Mouse (Mus musculus): ENCODE data around the gene Myo9a. TPM values are rescaled to one million over a fixed set of nuclear protein-coding genes. Genes with fewer than 3 reads are reported as not detected.

Gene Myo9a
- 10 to 100 TPM; 14.1 to 17.5 TPM for total RNA-seq (2021)
- 0.28 and 0.45 TPM in 2 replicates for polyA plus RNA-seq (2012; rRNA removed)
- long read RNA-seq, partial matches to known transcripts: 1 of 1 reads
- long read RNA-seq, other reads (novel, unspliced or antisense): 0 of 1 reads

DNA sequence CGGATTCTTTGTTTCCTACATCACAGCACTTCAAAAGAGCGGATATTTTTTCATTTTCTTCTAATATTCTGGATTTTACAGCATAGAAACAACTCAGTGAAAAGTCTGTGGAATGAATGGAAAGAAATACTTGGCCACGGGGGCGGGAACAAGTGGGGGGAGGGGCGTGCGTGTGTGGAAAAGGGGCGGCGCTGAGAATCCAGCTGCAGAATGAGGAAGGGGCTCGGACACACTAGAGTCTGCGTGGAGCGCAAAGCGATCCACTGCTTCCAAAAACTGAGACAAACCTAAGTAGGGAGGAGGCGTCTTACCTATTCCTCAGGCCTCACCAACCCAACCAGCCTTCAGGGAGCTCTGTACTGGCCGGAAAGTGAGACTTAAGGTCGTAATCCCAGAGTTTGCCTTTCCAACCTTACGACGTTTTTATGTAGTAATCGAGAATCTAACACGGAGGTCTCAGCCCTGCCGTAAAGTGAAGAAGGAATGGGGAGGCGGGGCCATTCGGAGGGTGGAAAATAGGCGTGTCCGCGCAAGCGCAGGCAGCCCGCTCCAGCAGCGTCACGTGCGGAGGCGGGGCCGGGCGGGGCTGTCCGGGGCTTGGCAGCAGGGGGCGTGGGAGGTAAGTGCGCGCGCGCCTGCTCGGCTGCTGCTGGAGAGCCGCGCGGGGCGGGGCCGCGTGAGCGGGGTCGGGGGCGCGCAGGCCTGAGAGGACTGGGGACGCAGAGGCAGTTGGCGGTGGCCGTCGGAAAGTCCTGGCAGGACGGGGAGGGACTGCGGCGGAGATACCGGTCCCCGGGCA, at the start of gene Myo9a, which contains the start of gene Senp8:
TSS of gene Myo9a (plus strand) at position 630 of the 799 bp plus-strand sequence.
TSS of gene Senp8 (minus strand) at position 444 of the 799 bp plus-strand sequence.
- DNase-seq: peak; percentile 100

DNA sequence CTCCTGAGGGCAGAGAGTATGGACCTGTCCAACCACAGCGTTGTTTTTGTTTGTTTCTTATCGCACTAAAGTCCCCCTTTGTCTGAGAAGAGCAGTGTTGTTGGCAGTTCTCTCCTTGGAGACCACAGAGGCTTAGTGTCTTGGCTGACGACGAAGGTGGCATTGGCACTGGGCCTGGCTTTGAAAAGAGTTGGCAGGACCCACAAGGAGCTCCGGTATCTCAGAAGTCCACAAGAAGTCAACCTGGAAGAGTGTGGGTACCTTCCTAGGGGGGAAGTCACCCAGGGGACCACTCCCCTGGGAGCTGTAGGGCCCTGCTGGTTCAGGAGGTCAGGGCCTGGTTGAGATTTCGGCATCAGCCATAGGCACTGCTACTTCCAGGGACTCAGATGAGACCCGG, 49.6 kb upstream of the Myo9a start:
- no peak for DNase-seq

DNA sequence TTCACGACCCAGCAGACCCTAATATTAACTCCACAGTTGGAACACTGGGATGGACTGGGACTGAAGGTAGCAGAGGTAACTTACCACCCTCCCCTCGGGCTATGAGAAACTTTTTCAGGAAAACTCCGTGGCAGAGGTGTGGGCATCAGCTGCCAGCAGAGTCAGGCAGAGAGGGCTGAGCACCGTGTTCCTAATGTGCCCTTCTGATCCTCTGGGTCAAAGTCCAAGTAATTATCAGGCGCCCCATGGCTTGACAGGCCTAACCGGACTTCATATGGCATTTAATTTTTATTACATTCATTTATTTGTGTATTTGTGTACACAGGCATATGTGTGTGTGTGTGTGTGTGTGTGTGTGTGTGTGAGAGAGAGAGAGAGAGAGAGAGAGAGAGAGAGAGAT, 47.6 kb upstream of the Myo9a start:
- no peak for DNase-seq

DNA sequence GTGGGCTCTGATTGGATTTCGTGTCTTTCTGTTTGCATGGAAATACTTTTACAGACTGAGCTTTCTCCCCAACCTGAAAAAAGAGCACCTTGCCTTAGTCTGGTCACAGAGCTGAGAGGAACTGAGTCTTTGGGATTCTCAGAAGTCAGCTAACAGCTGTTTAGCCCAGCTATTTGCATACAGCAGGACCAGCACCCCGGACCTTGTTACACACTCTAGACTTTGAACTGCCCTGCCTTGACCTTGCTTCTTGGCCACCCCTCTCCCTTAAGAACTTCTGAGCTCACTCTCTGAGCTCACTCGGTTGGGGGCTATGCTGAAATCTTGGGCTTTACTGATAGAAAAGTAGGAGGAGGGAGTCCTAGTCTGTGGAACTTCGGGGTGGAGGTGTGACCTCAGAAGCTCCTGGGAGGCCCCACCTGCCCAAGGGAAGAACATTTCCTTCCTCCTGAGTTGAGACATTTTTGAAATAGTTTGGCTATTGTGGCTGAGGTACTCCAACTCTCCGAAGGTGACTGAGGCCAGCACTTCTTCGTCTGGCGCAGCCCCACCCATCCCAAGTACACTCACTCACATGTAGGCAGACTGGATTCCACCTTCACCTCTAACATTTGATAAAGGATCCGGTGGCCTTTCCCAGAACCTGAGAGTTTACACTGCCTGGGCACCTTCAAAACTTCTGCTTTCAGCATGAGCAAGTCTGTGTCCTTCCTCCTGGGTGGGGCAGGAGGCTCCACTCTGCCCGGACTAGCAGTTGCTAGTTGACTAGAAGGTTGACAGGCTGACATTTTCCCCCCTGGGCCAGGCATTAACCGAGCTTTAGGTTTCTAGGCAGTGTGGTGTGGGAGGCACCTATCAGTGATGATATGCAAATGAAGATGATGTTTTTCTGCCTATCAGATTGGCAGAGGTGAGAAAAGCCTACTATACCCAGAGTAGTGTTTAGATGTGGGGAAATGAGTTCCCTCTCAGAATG, 43.6 kb upstream of the Myo9a start:
- DNase-seq: no peak

DNA sequence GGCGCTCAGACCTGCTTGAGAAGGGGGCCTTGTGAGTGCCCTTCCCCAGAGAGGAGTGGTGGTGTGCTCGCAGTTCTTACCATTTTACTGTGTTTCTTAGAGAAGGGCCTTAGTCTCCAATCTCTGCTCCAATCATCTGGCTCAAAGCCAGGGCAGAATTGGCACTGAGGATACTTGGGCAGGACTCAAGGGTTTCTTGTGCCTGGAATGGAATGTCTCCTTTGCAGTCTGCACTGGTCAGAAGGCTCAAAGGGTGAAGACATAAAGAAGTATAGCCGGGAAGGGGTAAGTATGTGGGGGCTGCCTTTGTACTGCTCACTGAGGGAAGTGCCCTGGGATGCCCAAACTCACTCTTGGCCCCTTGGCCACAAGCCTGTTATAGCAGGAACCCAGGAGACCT, 41.5 kb upstream of the Myo9a start:
- DNase-seq: no peak

DNA sequence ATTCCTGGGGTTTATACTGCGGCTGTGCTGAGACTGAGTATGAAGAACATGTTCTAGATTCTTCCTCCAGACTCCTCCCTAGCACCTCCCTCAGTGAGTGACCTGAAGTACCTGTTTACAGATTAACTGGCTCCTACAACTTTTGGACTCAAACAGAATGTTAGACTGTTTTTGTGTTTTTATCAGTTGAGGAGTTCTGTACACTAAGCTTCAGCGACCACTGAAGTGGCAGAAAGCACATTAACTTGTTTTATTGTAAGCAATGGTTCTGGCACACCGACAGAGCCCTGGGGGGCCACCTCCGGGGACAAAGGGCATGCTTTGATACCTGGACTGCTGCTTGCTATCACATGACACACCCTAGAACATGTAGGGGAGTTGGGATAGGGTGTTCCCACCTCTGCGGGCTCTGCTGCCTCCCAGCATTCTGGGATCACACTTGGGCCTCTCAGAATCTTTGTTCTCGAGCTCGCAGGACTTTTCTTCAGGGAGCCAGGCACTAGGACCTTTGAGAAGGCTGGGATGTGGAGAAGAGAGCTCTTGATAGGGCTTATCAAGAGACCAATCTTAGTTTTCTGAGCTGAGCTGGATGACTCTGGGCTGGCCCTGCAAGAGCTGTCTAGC, 34.3 kb upstream of the Myo9a start:
- no peak for DNase-seq

DNA sequence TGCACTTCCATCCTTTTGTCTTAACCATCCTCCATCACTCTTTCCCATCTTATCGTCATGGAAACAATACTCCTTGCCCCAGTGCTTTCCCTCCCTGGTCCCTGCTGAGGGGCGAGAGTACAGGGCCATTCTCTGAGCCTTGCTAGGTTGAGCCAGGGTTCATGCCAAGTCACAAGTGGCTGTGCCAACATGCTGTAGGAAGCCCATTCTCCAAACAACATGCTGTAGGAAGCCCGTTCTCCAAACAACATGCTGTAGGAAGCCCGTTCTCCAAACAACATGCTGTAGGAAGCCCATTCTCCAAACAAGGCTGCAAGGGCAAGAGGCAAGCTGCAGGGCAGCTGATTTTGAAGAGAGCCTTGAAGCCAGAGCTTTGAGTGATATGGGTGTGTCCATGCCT, 32.5 kb upstream of the Myo9a start:
- DNase-seq: no peak

DNA sequence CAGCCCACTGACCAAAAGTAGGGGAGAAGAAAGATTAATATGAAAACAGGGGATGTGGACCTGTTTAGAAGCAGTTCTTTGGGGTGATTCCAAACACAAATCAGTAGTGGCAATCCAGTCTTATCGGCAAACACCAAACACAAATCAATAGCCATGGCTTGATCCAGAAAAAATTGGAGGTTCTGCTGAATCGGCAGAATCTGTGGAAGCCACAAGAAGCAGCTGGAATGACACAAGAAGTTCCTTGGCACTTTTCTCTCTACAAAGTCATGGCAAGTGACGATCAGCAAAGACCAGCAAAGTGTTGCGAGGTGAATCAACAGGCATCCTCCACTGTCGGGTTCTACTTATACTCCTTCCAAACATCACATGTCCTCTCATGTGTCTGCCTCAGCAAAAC, 29.6 kb upstream of the Myo9a start:
- no peak for DNase-seq

DNA sequence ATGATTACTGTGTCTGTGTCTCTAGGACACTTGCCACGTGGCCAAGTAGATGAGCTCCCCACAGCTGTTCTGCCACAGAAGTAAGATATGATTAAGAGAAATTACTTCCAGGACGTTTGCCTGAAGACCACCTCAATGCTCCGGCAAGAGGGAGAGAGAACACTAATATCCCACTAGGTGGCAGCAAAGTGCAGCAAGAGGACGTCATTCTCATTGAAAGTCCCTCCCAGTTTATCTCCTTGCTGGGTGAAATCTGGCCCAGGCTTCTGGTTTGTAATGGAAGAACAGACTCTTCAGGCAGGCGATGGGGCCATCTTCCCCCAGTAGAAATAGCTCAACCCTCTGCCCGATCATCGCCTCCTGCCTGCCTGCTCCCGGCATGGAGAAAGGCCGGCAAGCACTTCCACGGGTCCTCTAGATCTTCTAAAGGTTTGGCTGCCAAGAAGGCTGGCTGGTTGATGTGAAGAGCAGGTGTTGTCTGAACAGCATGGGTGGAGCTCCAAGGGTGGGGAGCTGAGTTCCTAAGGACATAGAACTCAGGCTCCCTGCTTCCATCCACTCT, 27.5 kb upstream of the Myo9a start:
- peak; percentile 60 for DNase-seq

DNA sequence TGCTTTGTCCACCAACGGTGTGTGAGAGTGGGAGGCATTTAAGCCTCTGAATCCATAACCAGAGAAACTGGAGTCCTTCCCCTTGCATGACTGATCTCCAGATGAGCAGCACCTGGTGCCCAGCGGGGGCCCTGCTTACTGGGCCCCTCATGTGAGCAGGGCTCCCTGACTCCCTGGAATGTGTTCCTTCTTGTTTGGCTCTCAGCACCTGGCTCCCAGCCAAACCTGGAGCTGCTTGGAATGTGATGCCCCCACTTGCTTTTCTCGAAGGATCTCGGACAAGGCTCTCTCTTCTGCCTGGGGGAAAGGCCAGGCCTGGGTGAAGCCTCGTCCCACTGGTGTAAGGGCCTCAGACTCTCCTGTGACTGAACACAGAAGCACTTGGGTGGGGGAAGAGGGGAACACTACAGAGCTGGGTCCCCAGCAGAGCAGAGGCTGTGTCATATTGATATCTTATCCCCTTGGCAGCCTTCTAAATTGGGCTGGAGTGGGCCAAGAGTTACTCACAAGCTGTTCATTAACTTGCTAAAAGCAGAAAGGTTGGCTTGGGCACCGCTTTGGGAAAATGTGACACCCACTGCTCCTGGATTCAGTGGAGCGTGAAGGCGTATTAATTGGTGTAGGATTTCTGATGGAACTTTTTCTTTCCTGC, 26.8 kb upstream of the Myo9a start:
- DNase-seq: no peak

DNA sequence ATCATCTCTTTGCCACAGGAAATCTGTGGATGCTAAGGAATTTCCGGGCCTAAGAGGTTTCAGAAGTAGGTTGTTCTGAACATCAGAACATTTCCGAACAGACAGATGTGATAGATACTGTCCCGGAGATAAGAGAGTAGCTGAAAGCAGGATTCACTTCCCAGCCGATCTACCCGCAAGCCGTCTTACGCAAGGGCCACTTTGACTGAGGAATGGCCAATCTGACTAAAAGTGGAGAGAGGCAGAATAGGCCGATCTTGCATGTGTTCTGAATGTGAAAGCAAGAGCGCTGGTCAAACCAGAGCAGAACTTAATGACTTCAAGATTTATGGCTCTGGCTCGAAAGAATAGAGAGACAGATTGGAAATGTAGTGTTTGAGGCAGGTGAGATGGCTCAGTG, 25.2 kb upstream of the Myo9a start:
- no peak for DNase-seq

DNA sequence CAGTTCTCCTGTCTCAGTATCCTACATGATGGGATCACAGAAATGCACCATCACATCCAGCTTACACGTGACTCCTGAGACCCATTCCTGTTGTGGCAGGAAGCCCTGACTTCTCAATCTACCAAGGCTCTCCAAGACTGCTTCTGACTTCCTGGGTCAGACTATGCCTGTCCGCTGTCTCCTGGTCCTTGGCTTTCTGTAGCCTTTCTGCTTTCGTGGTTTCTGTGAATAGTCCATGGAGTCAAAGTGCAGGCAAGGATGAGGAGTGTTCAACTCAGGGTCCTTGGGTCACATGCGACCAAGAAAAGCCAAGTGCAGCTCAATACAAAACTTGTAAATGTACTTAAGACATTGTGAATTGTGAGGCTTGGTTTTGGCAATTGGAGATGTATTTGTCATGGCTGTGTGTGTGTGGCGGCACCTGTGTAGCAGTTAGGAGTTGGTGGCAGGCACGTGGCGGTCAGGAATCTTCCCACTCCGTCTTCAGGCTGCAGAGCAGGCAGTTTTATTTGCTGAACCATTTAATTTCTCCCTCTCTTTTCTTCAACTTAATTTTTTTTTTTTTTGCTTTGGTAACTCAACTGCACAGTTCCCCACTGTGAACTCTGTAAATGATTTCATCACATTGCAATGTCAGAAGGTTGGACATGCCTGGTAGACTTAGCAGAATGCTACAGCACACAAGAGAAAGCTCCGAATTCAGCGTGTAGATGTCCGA, 23.0 kb upstream of the Myo9a start:
- DNase-seq: no peak

DNA sequence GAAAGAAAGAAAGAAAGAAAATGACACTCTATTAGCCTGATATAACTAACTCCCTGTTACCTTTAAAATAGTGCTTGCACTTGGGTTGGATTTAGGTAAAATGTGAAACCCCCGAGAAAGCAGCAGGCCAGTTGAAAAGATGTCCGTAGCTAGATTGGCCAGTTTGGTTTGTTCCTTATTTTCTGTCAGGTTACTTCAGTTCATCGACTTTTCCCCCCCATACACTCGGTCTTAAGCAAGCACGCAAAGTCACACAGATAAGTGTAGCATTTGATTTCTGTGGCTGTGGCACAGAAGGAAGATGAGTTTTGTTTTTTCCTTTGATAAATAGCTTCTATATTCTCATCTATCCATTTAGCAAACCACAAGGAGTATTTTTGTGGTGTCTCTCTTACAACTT, 19.6 kb upstream of the Myo9a start:
- no peak for DNase-seq

DNA sequence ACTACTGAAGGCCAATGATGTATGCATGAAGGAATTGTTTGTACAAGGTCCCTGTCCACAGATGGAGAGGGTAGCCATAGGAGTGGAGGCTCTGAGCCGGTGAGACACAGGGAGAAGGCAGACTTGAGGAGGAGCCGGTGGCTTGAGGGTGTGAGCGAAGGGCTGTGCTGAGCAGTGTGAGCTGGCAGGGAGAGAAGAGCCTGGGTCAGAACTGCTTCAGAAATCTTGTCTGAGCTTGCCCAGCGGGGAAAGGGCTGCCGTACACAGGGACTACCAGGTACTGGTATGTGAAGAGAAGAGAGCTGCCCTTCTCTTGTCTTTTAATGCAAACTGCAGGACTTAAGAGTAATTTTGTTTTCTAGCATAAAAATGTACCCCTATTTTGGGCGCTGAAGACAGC, 17.6 kb upstream of the Myo9a start:
- no peak for DNase-seq

DNA sequence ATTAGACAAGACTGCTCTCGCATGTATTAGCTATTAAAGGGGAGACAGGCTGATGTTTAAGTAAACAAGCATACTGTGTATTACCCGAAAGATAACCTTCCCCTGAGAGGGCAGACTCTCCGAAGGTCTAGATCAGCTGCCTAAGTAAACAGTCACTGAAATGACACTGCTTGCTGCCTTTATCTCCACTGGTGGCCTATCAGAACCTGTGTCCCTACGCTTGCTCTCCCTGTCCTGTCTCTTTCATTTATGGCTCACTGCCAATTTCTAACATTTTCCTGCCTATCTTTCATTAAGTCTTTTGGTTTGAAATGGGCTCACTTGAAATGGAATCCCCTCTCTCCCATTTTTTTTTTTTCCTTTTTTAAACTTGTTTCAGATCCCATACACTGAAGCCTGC, 15.3 kb upstream of the Myo9a start:
- no peak for DNase-seq

DNA sequence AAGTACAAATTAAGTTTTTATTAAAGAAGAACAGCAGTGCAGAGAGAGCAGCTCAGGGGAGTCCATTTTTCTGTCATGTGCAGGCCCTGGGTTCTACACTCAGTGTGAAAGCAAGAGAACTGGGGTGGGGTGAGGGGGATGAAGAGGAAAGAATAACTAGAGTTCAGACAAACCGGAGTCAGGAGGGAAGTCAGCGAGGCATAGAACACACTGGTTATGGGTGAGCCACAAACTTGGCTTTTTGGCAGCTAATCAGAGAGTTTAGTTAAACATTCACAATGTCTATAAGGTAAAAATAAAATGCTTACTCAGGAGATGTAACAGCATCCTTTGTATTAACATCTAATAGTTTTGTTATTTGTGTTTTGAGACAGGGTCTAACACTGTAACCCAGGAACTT, 10.1 kb upstream of the Myo9a start:
- DNase-seq: no peak

DNA sequence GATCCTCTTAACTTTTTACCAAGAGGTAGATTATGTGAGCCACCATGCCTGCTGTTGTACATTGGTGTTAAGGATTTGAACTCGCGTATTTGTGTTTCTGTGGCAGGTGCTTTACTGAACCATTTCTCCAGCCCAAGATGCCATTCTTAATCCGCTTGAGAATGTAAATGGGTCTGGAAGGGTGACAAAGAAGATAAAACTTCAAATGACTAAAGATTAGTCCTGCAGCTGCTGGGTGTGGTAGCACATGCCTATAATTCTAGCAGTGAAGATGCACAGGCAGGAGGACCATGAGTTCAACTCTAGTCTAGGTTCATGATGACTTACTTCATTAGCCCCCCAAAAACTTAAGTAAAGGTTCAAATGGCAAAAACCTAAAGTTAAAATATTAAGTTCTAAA, 6.8 kb upstream of the Myo9a start:
- DNase-seq: no peak

DNA sequence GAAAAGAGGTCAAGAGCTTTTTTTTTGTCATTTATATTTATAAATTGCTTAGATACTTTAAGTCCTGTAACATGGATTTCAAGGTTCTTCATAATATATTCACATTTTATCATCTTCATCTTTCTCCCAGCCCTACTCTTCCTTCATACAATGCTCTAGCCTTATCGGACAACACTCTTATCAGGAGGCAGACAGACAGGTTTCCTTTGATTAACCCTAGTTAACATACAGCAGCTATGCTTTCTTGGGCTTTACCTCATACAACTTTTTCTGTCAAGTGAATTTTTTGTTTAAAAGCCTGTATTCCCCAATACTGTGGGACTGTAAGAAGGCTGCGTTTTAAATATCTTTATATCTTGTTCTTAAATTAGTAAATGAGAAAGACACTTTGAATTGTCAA, 2.3 kb upstream of the Myo9a start:
- DNase-seq: no peak

DNA sequence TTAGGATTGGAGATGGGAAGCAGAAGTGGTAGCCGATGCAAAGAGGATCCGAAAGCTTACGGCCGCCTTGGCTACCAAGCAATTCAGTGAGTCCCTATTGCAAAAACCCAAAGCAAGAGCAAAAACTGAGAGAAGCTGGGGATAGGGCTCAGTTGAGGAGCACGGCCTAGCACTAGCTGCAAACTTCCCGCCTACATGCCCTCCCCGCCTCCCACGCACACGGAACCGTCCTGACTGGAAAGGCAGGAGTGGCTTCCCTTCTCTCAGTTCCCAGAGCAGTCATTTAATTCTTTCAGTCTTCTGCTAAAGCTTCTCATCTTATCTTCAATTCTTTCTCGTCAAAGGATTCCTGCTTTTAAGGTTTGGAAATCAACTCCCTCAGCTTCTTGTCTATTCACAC, 1.7 kb upstream of the Myo9a start:
- DNase-seq: no peak

DNA sequence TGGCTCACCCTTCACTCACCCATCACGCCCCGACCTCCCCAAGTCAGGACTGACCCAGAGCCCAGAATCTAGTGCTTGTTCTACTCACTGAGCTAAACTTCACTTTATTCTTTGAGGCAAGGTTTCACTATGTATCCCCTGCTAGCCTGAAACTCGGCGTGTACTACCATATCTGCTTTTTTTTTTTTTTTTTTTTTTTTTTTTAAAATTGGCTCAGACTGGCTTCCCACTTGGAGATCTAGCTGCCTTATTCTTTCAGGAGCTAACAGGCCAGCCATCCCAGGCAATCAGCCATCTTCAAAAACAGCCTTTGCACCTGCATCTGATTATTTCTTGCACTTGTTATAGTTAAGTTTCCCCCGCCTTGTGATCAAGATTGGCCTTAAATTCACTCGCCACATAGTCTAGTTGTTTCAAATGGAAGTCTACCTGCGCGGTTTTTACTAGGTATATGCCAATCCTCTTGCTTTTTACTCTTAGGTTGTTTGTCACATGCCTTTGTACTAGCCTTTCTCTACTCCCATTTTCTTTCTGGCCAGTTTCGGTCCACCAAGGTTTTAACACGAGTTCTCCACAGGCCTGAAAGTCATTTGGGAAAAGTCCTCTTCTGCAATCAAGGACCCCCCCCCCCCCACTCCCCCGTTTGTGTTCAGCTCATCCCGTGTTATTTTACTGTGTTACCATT, 973 bp upstream of the Myo9a start:
- DNase-seq: no peak

Data from adrenal gland, adult 2 months (tissue).